Mouse (Mus musculus) heart, postnatal 10 days (tissue): ENCODE measurements around the gene Il16. TPM values are rescaled to one million over a fixed set of nuclear protein-coding genes. Genes with fewer than 3 reads are reported as not detected.

Experiments
- DNase-seq, 2 experiments: peaks; one replicate each; pipeline ENCODE4 v3.0.0; 2021
- intact Hi-C: fragments of 180-260 bp; cut with DNase I; formaldehyde crosslinking; loops from one replicate; pipeline ENCODE4 v1.15.1; 2025
- total RNA-seq, 2 experiments: library from RNA; stranded (reverse); gene quantifications; 2 replicates each; pipeline ENCODE4 v1.2.3; 2021

The Il16 gene
- total RNA-seq, 2 experiments from 2014 or later, result 8.1 to 11.1 TPM

DNA sequence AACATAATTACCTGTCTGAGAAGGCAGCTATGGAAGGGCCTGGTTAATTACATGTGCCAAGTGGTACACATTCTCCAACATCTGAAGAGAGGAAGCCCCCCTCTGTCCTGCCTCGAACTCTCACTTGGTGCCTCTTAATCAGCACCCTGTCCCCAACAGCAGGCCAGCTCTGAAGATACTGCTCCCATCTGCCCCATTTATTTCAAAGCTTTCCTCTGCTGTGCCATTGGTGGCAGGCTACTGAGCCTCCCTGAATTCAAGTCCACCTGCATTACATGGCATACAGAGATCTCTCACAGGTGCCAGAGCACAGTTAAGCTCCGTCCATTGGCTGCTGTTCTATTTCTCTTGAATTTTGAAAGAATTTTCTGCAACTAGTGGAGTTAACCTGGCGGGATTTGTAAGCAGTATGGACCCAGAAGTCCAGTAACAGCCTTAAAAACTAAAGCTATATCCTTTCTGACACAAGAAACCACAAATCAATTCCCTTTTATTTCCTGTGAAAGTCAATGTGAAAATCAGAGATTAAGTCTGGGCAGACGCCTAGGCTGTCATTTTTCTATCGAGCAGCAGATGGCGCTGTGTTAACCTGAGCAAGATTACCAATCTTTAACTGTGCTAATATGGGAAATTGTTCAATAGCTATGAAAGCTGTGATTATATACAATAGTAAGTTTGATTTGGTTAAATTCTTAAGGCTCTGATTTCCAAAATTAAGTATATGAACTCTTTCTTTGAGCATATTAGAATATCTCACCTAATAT lies 49.9 kb downstream of the Il16 start:
- DNase-seq, result peak in 1 of 2 experiments; percentile 39

DNA sequence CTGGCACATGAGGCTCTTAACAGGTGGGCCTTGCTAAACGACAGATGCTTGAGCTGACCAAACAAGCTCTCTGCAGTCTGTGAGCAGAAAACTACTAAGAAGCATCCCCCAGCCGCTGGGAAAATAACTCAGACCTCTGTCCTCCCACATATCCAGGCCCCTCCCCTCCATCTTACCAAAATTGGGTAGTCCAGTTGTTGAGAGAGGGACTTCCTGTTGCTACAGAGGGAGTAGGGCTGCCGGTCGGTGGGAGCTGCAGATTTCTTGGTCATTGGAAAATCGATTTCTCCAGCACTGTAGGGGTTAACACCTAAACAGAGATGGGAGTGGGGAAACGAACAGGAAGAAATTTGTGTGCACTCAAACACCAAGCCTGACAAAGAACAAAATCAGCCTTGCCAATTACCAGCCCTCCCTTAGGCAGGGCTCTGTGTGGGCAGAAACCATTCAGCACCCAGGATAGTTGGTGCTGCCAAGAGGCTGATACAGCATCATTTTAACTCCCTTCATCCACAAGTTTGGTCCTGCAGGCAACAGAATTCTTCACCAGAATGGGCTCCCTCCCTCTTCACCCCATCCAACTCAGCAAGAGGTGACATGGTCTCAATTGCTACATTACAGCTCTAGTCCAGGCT lies 62.8 kb downstream of the Il16 start:
- no peak for DNase-seq
- intact Hi-C loops, result no loop called here

More for the DNA sequence above, 49.9 kb downstream of the Il16 start:
- intact Hi-C loops, result loop anchor here (2.0 kb wide), 1 partner anchor 79 kb away; no protein-coding TSS in a partner anchor

DNA sequence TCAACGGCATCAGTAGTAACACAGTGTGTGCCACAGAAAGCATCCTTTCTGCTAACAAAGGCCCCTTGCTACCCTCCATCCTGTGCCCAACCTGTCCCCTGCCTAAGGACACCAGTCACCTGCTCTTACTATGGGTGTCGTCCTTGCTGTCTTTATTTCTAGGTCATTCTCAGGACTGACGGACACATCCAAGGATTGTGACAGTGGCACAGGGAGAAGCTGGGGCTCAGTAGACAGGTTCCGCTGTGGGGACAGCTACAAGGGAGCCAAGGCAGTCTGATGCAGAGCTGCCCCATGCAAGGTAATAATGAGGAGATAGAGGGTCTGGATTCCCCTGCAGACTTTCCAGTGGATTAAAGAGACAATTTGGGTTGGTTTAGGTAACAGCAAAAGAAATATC lies 67.0 kb downstream of the Il16 start:
- intact Hi-C loops, result loop anchor here (10.0 kb wide), 1 partner anchor 964 kb away; no protein-coding TSS in a partner anchor
- no peak for DNase-seq

DNA sequence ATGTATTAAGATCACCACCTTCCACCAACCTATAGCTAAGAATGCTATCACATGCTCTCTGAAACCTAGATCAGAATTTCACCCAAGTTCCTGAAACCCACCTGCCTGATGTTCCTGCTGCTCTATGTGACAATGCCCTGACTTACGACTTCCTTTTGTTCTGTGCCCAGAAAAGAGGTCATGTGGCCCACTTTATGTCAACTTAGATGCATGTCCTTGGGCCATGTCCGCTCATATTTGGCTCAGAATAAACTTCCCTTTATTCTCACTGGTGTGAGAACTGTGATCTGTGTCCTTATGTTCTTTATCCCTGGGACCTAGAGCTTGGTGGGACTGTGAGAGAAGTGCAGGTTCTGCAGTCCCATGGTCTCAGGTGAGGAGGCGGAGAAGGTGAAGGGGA lies 68.2 kb downstream of the Il16 start:
- intact Hi-C loops, result loop anchor here (10.0 kb wide), 1 partner anchor 962 kb away; no protein-coding TSS in a partner anchor

DNA sequence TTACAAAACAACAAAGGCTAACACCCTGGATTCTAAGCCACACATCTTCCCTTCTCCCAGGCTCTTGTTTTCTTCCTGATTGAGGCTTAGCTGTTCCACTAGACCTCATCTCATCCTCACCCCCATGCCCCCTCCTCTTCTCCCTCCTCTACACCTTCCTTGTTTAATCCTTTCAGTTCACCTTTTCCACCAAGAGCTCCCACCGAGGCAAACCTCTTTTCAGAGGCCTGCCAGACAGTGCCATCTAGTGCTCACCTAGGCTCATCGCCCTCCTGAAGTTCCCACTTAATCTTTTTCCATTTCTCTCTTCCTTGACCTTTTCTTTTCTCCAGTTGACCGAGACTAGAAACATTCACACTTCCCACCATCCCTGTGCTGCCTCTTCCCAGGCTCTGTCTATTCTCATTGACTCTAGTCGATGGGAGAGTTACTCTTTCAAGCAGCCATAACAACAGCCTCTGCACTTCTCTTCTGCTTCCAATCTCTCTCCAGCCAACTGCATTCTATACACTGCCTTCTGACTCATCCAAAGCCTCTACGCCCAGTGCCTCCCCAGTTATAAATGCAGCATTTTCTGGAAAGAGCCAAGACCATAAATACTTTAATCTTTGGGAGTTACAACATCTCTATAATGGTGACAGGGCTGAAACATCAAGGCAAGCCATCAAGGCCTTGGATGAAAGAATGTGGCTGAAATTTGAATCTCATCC lies 69.8 kb downstream of the Il16 start:
- intact Hi-C loops, result loop anchor here (2.0 to 10.0 kb wide), 2 partner anchors 107 to 961 kb away; no protein-coding TSS in a partner anchor
- no peak for DNase-seq

More for the DNA sequence above, 68.2 kb downstream of the Il16 start:
- no peak for DNase-seq

DNA sequence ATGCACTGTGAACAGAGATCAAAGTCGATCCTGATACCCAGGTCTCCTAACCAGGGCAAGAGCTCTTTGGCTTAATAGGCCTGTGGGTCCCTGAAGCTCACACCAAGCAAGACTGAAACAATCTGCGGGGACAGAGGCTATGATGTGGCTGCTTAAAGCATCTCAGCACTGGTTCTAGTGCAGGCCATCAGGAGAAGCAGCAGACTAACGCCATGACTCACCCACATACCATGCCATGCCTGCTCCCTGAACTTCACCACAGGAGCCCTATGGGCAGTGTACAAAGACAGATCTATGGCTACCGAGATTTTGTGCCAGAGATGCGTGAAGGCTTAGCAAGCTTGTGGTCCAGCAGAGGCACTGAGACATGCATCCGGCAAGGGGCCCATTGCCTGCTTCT lies 74.0 kb downstream of the Il16 start:
- DNase-seq, result no peak
- intact Hi-C loops, result loop anchor here (5.0 to 10.0 kb wide), 2 partner anchors 49 to 957 kb away; no protein-coding TSS in a partner anchor

DNA sequence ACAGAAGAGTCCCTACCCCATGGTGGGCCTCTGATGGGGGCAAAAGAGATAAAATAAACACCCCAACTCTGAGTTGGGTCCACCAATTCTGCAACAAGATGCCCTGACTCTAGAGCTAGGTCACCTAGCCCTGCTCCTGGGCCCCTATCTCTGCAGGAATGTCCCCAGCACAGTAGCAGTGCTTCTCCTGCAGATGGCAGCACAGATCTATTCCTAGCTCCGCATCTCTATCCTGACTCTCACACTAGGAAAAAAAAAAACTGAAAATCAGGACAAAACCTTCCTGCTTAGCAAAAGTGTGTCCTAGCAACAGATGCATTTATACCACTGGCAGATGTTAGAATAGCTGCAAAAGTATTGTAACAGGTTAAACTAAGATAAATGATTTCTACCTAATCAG lies 76.8 kb downstream of the Il16 start:
- peak; percentile 73 to 82 for DNase-seq
- intact Hi-C loops, result loop anchor here (1.0 to 10.0 kb wide), 4 partner anchors 106 to 416 kb away; partner anchors contain the start of gene Cemip

DNA sequence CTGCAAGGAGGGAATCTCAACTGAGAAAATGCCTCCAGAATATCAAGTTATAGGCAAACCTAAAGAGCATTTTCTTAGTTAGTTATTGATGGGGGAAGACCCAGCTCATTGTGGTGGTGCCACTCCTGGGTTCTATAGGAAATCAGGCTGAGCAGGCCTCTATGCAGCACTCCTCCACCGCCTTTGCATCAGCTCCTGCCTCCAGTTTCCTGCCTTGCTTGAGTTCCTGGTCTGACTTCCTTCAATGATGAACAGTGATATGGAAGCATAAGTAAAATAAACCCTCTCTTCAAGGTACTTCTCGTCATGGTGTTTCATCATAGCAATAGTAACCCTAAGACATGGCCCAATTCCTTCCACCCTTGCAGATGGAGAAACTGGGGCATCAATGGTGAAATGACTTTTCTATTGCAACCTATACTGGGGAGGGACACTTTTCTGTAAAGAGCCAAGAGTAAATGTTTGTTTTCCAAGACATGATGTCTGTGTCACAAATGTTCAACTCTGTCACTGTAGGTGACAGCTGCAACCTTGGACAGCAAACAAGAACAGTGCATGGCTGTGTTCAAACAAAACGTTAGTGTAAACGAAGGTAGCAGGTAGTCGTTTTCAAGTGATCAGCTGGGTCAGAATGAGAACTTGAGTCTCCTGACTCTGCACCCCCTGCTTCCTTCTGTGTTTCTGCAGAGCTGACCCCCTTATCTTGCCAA lies 77.4 kb downstream of the Il16 start:
- DNase-seq, result no peak
- intact Hi-C loops, result loop anchor here (1.0 to 10.0 kb wide), 4 partner anchors 106 to 417 kb away; partner anchors contain the start of gene Cemip

DNA sequence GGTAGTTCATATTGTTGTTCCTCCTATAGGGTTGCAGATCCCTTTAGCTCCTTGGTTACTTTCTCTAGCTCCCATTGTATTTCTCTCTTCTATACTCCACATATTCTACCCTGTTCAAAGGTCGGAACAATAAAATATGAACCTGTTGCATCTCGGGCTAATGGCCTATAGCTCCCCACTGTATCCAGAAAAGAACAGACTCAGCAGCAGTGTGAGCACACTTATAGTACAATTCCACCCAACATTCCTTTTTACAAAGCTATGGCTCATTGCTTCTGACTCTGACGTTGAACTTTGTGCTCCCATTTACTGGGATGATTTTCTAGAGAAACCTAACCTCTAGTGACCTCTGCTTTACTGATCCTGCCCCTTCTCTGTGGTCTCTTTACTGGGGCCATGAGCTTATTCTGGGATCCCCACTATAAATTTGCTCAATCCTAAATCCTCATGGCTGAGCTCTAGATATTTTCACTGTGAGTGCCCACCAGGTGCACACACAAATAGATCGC lies 79.4 kb downstream of the Il16 start:
- intact Hi-C loops, result loop anchor here (10.0 kb wide), 1 partner anchor 419 kb away; the partner anchor contains the start of gene Cemip
- DNase-seq, result no peak

DNA sequence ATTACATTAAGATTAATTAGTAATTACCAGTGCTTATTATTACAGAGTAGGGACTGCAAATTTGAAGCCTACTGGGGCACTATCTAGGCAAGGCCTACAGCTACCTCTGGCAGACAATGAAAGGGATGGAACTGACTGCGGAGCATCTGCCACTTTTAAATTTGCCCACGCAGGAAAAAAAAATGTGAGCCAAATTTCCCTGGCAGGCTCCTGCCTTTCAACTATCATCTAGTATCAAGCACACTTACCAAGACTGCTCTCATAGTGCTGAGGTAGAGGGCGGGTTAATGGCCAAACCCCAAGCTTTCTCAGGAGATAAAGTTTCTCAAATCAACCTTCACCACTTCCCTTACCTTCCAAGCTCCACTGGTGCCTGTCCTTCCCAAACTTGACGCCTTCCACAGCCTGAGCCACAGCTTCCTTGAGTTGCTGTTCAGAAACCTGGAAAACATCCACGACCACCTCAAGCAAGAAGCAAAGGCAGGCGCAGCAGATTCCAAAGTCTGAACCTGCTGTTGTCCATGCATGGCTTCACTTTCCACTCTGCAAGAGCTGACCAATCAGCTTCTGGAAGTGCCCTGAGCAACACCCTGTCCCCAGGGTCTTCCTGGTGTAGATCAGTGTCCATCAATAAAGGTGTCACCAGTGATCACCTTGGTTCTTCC lies 82.7 kb downstream of the Il16 start:
- intact Hi-C loops, result loop anchor here (10.0 kb wide), 1 partner anchor 422 kb away; the partner anchor contains the start of gene Cemip
- no peak for DNase-seq

DNA sequence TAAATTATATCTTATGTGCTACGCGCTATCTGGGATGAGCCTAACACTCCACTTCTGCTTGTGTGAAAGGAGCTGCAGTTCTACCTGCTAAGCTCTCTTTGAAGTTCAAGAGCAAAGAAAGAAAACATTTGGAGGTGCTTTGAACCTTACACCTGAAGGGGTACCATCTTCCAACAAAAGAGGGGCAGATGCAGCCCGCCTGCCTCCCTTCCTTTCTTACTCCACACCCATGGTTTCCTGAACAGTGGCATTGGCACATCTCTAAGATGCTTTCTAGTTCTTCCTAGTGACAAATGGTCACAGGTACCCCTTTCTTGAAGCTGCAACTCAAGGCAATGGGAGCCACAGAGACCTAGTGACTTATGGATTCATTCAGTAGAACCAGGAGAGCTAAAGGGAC lies 83.8 kb downstream of the Il16 start:
- intact Hi-C loops, result loop anchor here (10.0 kb wide), 1 partner anchor 423 kb away; the partner anchor contains the start of gene Cemip
- DNase-seq, result no peak

DNA sequence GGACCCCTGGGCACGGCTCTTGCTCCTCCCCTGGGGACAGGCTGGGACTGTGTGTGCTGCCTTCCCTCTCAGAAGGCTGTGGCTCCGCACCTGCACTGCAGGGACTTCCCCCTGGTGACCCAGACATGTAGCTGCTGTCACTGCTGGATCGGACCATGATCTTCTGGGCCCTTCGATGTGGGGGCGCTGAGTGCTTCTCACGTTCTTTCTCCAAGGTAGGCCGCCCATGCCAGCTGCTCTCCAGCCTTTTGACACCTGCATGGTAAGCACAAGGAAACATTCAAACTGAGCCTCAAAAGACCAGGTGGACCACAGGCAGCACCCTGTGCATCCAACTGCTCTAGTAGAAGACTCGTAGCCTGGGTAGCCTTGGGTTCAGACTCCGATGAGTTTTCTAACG lies 84.5 kb downstream of the Il16 start:
- DNase-seq, result no peak
- intact Hi-C loops, result loop anchor here (10.0 kb wide), 1 partner anchor 424 kb away; the partner anchor contains the start of gene Cemip

DNA sequence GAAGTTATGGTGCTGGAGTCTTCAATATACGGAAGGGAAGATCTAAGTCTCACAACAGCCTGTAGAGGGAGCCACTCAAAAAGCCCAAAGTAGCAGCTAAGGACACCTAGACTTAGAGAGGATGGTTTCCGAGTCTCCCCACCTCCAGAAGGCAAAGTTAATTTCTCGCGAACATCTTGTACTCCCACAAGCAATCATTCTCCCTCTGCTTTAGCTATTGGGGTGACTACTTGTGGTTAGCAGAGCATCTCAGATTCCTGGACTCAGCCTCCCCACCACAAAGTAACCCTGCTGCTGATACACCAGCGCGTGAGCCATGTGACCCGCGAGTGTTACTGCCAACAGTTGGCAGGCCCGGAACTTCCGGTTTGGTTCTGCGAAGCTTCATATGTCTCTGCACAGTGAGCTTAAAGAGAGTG lies 85.2 kb downstream of the Il16 start:
- intact Hi-C loops, result loop anchor here (10.0 kb wide), 1 partner anchor 425 kb away; the partner anchor contains the start of gene Cemip

DNA sequence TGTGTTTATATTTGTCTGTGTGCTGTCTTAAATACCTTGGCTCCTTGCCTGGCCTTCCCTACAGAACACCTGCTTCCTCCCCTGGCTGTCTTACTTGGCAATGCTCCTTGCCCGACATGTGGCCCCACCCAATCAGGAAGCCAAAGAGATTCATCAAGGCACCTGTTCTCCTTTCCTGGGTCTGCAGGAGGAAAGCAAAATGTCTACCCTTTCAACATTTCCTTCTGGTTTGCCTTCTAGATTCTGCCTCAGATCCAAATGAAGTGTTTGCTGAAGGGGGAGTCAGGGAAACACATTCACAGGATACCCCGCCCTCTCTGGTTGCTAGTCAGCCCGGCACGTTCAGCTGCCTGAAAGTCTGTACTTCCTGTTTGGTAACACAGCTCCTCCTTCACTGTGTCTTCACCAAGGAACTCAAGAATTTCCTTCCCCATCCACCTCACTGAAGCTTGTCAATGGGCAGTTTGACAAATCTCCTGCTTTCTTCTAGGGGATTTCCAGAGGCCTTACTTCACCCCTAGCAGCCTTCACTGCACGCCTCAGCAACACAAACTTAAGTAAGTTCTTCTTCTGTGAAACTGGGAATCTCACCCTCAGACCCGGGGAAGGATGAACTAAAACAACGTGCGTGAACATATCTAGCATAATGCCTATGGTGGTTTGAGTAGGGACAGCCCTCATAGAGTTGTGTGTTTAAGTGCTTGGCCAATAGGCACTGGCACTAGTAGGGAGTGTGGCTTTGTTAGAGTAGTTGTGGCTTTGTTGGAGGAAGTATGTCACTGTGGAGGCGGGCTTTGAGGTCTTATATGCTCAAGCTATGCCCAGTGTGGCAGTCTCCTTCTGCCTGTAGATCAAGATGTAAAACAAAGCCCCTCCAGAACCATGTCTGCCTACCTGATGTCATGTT lies 86.1 kb downstream of the Il16 start:
- intact Hi-C loops, result loop anchor here (5.0 to 10.0 kb wide), 2 partner anchors 223 to 425 kb away; partner anchors contain the start of genes Cemip, Mesd and Tlnrd1
- peak; percentile 56 to 61 for DNase-seq

More for the DNA sequence above, 85.2 kb downstream of the Il16 start:
- no peak for DNase-seq

DNA sequence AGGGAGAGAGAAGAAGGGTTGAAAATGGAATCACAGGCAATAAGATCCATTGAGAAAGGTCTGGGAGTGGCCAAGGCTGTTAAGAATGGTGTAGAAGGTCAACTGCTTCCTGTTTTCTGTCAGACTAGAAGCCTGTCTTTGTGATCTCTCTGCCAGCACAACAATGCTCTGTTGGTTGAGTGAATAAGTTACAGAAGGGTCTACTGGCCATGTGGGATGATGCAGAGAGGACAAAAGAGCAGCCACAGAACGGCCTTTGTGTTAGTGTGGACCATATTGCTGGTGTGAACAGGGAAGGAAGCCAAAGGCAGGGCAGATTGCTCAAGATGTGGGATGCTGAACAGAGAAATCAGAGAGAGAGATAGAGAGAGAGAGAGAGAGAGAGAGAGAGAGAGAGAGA lies 86.8 kb downstream of the Il16 start:
- intact Hi-C loops, result loop anchor here (5.0 kb wide), 1 partner anchor 224 kb away; the partner anchor contains the start of genes Mesd and Tlnrd1
- peak in 1 of 2 experiments; percentile 41 for DNase-seq

DNA sequence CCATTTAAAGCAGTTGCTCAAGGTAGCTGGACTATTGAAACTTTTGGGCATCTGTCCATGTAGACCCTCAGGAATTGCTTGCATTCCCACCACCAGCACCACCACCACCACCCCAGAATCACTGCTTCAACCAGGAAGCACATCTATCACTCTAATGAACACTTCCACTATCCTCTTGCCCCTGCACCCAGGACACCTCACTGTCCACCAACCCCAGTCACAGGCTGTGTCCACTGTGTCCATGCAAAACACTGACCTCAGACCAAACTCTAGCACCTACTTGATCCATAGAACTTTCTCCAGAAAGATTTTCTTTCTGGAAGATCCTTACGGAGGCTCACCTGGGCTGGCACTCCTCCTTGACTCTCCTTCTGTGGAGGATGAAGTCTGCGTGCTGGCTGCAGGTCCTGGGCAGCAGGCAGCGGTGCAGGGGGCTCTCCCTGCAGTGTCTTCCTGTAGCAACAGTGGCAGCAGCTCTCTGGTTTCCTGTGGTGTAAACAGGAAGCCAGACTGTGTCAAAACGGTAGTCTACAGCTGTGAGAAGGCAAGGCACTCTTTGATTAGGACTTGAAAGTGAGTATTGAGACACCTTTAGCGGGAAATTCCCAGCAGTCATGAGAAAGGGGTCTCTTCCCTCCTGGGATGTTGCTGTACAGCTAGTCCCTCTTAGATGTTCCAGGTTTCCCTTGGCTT lies 90.4 kb downstream of the Il16 start:
- intact Hi-C loops, result loop anchor here (5.0 kb wide), 1 partner anchor 227 kb away; the partner anchor contains the start of genes Mesd and Tlnrd1
- peak; percentile 44 to 54 for DNase-seq

DNA sequence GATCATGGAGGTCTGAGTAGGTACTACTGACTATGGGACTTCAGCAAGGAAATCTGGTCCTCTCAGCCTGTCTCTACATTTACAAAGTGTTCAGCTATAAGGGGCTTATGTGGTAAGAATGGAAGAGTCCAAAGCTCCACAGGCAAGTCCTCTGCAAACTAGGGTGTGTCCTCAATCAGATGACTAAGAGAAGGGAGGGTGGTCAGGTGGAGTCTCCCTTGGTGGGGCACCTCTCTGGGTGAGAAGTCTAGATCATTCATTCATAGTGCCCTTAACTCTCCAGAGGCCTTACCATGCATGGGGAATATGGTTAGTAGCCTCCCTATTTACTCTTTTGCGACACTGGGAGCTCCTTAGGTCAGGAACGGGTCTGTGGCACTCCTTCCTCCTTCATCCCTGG lies 91.3 kb downstream of the Il16 start:
- DNase-seq, result no peak
- intact Hi-C loops, result no loop called here
